Mouse (Mus musculus) C2C12 (cell line): Measurements from ENCODE around the gene Lrrc39.

Source experiments
- CEBPB ChIP-seq: IDR thresholded peaks from one replicate; pipeline ENCODE4 v1.6.1; 2011; ENCODE audit warnings: low read depth, mild to moderate bottlenecking, control low read depth, moderate library complexity
- CTCF ChIP-seq: IDR thresholded peaks from one replicate; pipeline ENCODE4 v1.5.1; 2011; ENCODE audit not compliant: control insufficient read depth, insufficient read depth, insufficient read length
- MAX ChIP-seq: IDR thresholded peaks from one replicate; pipeline ENCODE4 v1.6.1; 2011; ENCODE audit warnings: mild to moderate bottlenecking, control low read depth
- MYOD1 ChIP-seq: IDR thresholded peaks from one replicate; pipeline ENCODE4 v1.6.1; 2011; ENCODE audit warnings: low read depth; ENCODE audit not compliant: control insufficient read depth, insufficient read length
- MYOG ChIP-seq: IDR thresholded peaks from one replicate; pipeline ENCODE4 v1.6.1; 2011; ENCODE audit not compliant: control insufficient read depth, insufficient read length; ENCODE audit errors: extremely low read depth
- USF1 ChIP-seq: IDR thresholded peaks from one replicate; pipeline ENCODE4 v1.6.1; 2011; ENCODE audit warnings: low read depth, mild to moderate bottlenecking, control low read depth, moderate library complexity

DNA sequence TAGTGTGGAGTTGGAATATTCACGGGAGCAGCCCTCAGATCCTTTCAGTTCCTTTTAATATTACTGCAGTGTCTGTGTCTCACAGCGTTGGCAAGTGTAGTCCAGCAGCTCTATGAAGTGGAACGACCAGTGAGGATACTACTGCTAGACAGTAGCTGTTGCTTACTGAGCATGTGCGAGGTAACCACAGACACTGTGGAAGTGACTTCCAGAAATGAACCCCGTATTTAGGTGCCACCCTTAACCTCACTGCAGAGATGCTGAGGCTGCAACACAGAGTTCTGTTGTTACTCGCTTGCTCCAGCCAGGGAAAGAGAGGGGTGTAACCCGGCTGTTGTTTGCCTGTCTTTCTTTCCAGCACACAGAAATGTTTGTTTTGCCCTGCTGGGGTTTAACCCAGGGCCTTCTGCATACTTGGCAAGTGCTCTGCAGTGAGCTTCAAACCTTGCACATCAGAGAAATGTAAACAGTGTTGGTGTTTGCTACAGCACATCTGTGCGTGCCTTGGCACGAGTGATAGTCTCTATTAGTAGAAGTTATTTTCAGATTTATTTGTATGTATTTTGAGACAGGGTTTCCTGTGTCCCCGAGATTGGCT, 51.6 kb downstream of the Lrrc39 start, which contains the start of gene Trmt13:
- TF ChIP-seq CTCF (no peak), MAX (no peak), USF1 (no peak), MYOG (no peak), CEBPB (no peak), MYOD1 (no peak)
